Mouse (Mus musculus): ENCODE measurements around the gene Tmem200a. TPM values are rescaled to one million over a fixed set of nuclear protein-coding genes. Genes with fewer than 3 reads are reported as not detected.
"Not testable (repeated sequence)": the region's sequence is repeated elsewhere in the genome, so short reads cannot be mapped to it uniquely, and the experiment has no call there.

Gene Tmem200a
- polyA plus RNA-seq, 1 experiment from 2014 or later = 2.7 TPM

- Histone ChIP-seq H3K4me3 (no peak overlapping the region), H3K9me3 (replicated peaks) (no peaks in the 10 kb centered on the region), H3K27me3 (ENCODE audit: low read depth, poor library complexity, severe bottlenecking) (no peaks in the 10 kb centered on the region), H3K27ac (no peak overlapping the region), H3K36me3 (no peaks in the 10 kb centered on the region), H3K4me1 (no peaks in the 10 kb centered on the region)
- DNase-seq (ENCODE audit: low spot score) = no peak
- 54% methylated on average over 6 of the region's 6 CpGs for WGBS
Observed at GRCm38 (mm10) chr10:25910270-25910669, 168.6 kb downstream of the Tmem200a start.

- no peak overlapping the region for H3K27ac ChIP-seq
- no peaks in the 10 kb centered on the region for H3K36me3 ChIP-seq
- WGBS = 59% methylated on average over 10 of the region's 10 CpGs
- no peak for DNase-seq (ENCODE audit: low spot score)
- H3K27me3 ChIP-seq (ENCODE audit: low read depth, poor library complexity, severe bottlenecking) = no peaks in the 10 kb centered on the region
- H3K4me1 ChIP-seq = no peaks in the 10 kb centered on the region
- H3K4me3 ChIP-seq = no peak overlapping the region
- no peaks in the 10 kb centered on the region for H3K9me3 ChIP-seq (replicated peaks)
Observed at GRCm38 (mm10) chr10:25908027-25909012, 170.5 kb downstream of the Tmem200a start.

- not testable (repeated sequence) for H3K4me1 ChIP-seq; H3K27me3 ChIP-seq (ENCODE audit: low read depth, poor library complexity, severe bottlenecking); H3K36me3 ChIP-seq; H3K4me3 ChIP-seq; DNase-seq (ENCODE audit: low spot score); H3K9me3 ChIP-seq (replicated peaks); H3K27ac ChIP-seq
- 93% methylated on average over 5 of the region's 5 CpGs for WGBS
Observed at GRCm38 (mm10) chr10:25894126-25894525, 184.7 kb downstream of the Tmem200a start.

GRCm38 (mm10) chr10:25887225-25887624, 191.6 kb downstream of the Tmem200a start:
- DNase-seq (ENCODE audit: low spot score) = no peak
- Histone ChIP-seq H3K4me1 (peaks cover 6% of the 10 kb centered on the region), H3K27ac (no peak overlapping the region), H3K4me3 (no peak overlapping the region), H3K36me3 (no peaks in the 10 kb centered on the region), H3K27me3 (ENCODE audit: low read depth, poor library complexity, severe bottlenecking) (no peaks in the 10 kb centered on the region), H3K9me3 (replicated peaks) (no peaks in the 10 kb centered on the region)
- WGBS = 56% methylated on average over 6 of the region's 6 CpGs

- no peak for DNase-seq (ENCODE audit: low spot score)
- 94% methylated on average over 2 of the region's 2 CpGs for WGBS
- H3K27ac ChIP-seq = no peak overlapping the region
Observed at GRCm38 (mm10) chr10:25884512-25884911, 194.3 kb downstream of the Tmem200a start.

GRCm38 (mm10) chr10:25877731-25878130, 201.1 kb downstream of the Tmem200a start:
- Histone ChIP-seq H3K27me3 (ENCODE audit: low read depth, poor library complexity, severe bottlenecking) (no peaks in the 10 kb centered on the region), H3K4me3 (no peak overlapping the region), H3K27ac (no peak overlapping the region), H3K4me1 (no peaks in the 10 kb centered on the region), H3K36me3 (no peaks in the 10 kb centered on the region), H3K9me3 (replicated peaks) (no peaks in the 10 kb centered on the region)
- no peak for DNase-seq (ENCODE audit: low spot score)
- 73% methylated on average over 2 of the region's 2 CpGs for WGBS

More at GRCm38 (mm10) chr10:25884512-25884911, 194.3 kb downstream of the Tmem200a start:
- Histone ChIP-seq H3K9me3 (replicated peaks) (no peaks in the 10 kb centered on the region), H3K4me3 (no peak overlapping the region), H3K4me1 (no peaks in the 10 kb centered on the region), H3K36me3 (no peaks in the 10 kb centered on the region), H3K27me3 (ENCODE audit: low read depth, poor library complexity, severe bottlenecking) (no peaks in the 10 kb centered on the region)

- H3K4me3 ChIP-seq = no peak overlapping the region
- H3K27me3 ChIP-seq (ENCODE audit: low read depth, poor library complexity, severe bottlenecking) = no peaks in the 10 kb centered on the region
- no peak overlapping the region for H3K27ac ChIP-seq
- WGBS = 82% methylated on average over 3 of the region's 3 CpGs
- DNase-seq (ENCODE audit: low spot score) = no peak
- no peaks in the 10 kb centered on the region for H3K36me3 ChIP-seq
- H3K4me1 ChIP-seq = no peaks in the 10 kb centered on the region
- no peaks in the 10 kb centered on the region for H3K9me3 ChIP-seq (replicated peaks)
Observed at GRCm38 (mm10) chr10:25876809-25877208, 202.0 kb downstream of the Tmem200a start.

- H3K27ac ChIP-seq = no peak overlapping the region
- no peaks in the 10 kb centered on the region for H3K27me3 ChIP-seq (ENCODE audit: low read depth, poor library complexity, severe bottlenecking)
- no peaks in the 10 kb centered on the region for H3K4me1 ChIP-seq
- 81% methylated on average over 6 of the region's 6 CpGs for WGBS
- H3K9me3 ChIP-seq (replicated peaks) = no peaks in the 10 kb centered on the region
- H3K36me3 ChIP-seq = no peaks in the 10 kb centered on the region
- no peak overlapping the region for H3K4me3 ChIP-seq
- DNase-seq (ENCODE audit: low spot score) = no peak
Observed at GRCm38 (mm10) chr10:25868739-25869138, 210.1 kb downstream of the Tmem200a start.

Other genes with a start within 250 kb of the Tmem200a start
- 0.21 TPM in 1 of 2 replicates, not detected in the other for gene Gm9767, start 797 bp downstream of the Tmem200a start, polyA plus RNA-seq (2016; fragmentation: Nextera tagmentation; extraction: Ambion mirVana)
- gene Samd3, start 150.7 kb upstream of the Tmem200a start, polyA plus RNA-seq (2016; fragmentation: Nextera tagmentation; extraction: Ambion mirVana) = 0.08 TPM in 1 of 2 replicates, not detected in the other